Mouse (Mus musculus): Measurements from ENCODE around the gene Nhlrc4. TPM values are rescaled to one million over a fixed set of nuclear protein-coding genes. Genes with fewer than 3 reads are reported as not detected.

The Nhlrc4 gene
- polyA plus RNA-seq, 1 experiment: 4.7 TPM

GRCm38 (mm10) chr17:25984066-25984465 is 39.3 kb upstream of the Nhlrc4 start:
- Histone ChIP-seq H3K27me3 (ENCODE audit: control insufficient read depth, insufficient read depth, low read length) (no peaks in the 10 kb centered on the region), H3K4me3 (ENCODE audit: extremely low read depth, insufficient read depth, insufficient read length) (no peak overlapping the region), H3K36me3 (ENCODE audit: control insufficient read depth, insufficient read depth, low read length) (no peaks in the 10 kb centered on the region), H3K27ac (ENCODE audit: insufficient read depth, low read length) (no peak overlapping the region), H3K4me1 (ENCODE audit: control insufficient read depth, insufficient read depth, insufficient read length) (peaks cover 5% of the 10 kb centered on the region; the same call in 1 of the 2 replicates)
- 97% methylated on average over 1 of the region's 1 CpGs for WGBS
- TF ChIP-seq POLR2A (IDR thresholded peaks at IDR 0.05; ENCODE audit: low read depth, low read length) (no peak), CTCF (IDR thresholded peaks at IDR 0.05; ENCODE audit: extremely low read depth, insufficient read depth, insufficient read length, insufficient replicate concordance) (no peak)
- no peak for DNase-seq (ENCODE audit: low read depth in 1 of 2, low spot score in 2 of 2)

DNA sequence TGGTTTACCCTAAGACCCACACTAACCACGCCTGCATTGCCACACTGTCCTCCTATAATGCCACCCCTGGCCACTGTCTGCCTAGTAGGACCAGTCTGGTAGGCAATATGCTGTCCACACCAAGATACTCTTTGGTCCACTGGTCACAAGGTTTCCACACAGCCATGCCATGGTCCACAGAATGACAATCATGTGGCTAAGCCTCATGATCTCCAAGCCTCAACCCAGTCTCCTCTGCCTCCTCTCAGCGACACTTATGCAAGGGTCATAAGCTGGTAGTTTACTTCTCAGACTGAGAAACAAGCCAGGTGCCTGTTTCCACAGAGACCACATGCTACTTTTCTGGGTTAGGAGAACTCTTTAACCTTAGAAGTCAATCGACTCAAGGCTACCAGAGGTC is 38.2 kb upstream of the Nhlrc4 start:
- Histone ChIP-seq H3K36me3 (ENCODE audit: control insufficient read depth, insufficient read depth, low read length) (no peaks in the 10 kb centered on the region), H3K27me3 (ENCODE audit: control insufficient read depth, insufficient read depth, low read length) (no peaks in the 10 kb centered on the region), H3K4me1 (ENCODE audit: control insufficient read depth, insufficient read depth, insufficient read length) (peaks cover 5% of the 10 kb centered on the region; the same call in 1 of the 2 replicates), H3K4me3 (ENCODE audit: extremely low read depth, insufficient read depth, insufficient read length) (no peak overlapping the region), H3K27ac (ENCODE audit: insufficient read depth, low read length) (no peak overlapping the region)
- no peak for DNase-seq (ENCODE audit: low read depth in 1 of 2, low spot score in 2 of 2)
- WGBS: 89% methylated on average over 3 of the region's 3 CpGs
- TF ChIP-seq CTCF (IDR thresholded peaks at IDR 0.05; ENCODE audit: extremely low read depth, insufficient read depth, insufficient read length, insufficient replicate concordance) (no peak), POLR2A (IDR thresholded peaks at IDR 0.05; ENCODE audit: low read depth, low read length) (no peak)

GRCm38 (mm10) chr17:25980854-25981253 is 36.1 kb upstream of the Nhlrc4 start:
- 83% methylated on average over 5 of the region's 5 CpGs for WGBS
- TF ChIP-seq CTCF (IDR thresholded peaks at IDR 0.05; ENCODE audit: extremely low read depth, insufficient read depth, insufficient read length, insufficient replicate concordance) (no peak), POLR2A (IDR thresholded peaks at IDR 0.05; ENCODE audit: low read depth, low read length) (no peak)
- H3K27me3 ChIP-seq (ENCODE audit: control insufficient read depth, insufficient read depth, low read length): no peaks in the 10 kb centered on the region
- no peaks in the 10 kb centered on the region for H3K36me3 ChIP-seq (ENCODE audit: control insufficient read depth, insufficient read depth, low read length)
- peaks cover 5% of the 10 kb centered on the region; the same call in 1 of the 2 replicates for H3K4me1 ChIP-seq (ENCODE audit: control insufficient read depth, insufficient read depth, insufficient read length)
- no peak overlapping the region for H3K27ac ChIP-seq (ENCODE audit: insufficient read depth, low read length)
- H3K4me3 ChIP-seq (ENCODE audit: extremely low read depth, insufficient read depth, insufficient read length): no peak overlapping the region
- DNase-seq (ENCODE audit: low read depth in 1 of 2, low spot score in 2 of 2): no peak

DNA sequence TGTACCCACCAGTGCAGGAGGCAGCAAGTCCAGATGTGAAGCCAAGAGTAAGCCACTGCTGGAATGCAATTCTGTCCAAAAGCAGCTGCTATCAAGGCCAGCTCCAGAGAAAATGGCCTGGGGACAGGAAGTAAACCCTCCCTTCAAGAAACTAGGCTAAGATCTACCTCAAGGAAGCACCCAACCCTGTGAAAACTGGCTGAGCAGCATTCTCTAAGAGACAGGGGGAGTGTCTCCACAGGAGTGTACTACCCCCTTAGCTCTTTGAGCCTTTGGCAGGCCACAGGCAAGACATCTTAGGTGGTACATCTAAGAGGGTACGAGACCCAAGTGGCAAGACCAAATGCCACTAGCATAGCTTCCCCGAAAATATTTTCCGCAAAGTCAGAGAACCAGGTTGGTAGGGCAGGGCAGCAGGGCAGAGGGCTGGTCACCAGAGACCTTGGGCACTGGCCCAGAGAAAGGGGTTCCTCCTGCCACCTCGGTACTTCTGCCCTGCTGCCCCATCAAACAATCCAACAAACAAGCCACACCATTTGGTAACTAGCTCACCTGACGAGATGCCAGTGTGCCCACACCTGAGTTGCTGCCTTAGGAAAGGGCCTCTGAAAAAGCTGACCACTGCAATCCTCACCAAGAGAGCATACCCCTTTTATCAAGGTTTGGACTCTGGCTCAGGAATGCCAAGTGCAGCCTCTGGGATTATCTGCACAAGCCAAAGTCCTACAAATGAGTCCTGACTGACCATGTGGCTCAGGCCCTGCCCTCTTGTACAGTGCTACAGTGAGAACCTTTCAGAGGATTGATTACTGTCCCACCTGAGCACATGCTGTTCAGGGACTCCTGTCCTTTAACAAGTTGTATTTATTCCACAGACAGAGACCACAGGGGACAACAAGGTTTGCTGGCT is 35.3 kb upstream of the Nhlrc4 start:
- Histone ChIP-seq H3K36me3 (ENCODE audit: control insufficient read depth, insufficient read depth, low read length) (no peaks in the 10 kb centered on the region), H3K27me3 (ENCODE audit: control insufficient read depth, insufficient read depth, low read length) (no peaks in the 10 kb centered on the region), H3K27ac (ENCODE audit: insufficient read depth, low read length) (no peak overlapping the region), H3K4me1 (ENCODE audit: control insufficient read depth, insufficient read depth, insufficient read length) (peaks cover 5% of the 10 kb centered on the region; the same call in 1 of the 2 replicates), H3K4me3 (ENCODE audit: extremely low read depth, insufficient read depth, insufficient read length) (no peak overlapping the region)
- 76% methylated on average over 5 of the region's 5 CpGs for WGBS
- no peak for DNase-seq (ENCODE audit: low read depth in 1 of 2, low spot score in 2 of 2)
- TF ChIP-seq POLR2A (IDR thresholded peaks at IDR 0.05; ENCODE audit: low read depth, low read length): no peak
- TF ChIP-seq CTCF (IDR thresholded peaks at IDR 0.05; ENCODE audit: extremely low read depth, insufficient read depth, insufficient read length, insufficient replicate concordance): no peak

DNA sequence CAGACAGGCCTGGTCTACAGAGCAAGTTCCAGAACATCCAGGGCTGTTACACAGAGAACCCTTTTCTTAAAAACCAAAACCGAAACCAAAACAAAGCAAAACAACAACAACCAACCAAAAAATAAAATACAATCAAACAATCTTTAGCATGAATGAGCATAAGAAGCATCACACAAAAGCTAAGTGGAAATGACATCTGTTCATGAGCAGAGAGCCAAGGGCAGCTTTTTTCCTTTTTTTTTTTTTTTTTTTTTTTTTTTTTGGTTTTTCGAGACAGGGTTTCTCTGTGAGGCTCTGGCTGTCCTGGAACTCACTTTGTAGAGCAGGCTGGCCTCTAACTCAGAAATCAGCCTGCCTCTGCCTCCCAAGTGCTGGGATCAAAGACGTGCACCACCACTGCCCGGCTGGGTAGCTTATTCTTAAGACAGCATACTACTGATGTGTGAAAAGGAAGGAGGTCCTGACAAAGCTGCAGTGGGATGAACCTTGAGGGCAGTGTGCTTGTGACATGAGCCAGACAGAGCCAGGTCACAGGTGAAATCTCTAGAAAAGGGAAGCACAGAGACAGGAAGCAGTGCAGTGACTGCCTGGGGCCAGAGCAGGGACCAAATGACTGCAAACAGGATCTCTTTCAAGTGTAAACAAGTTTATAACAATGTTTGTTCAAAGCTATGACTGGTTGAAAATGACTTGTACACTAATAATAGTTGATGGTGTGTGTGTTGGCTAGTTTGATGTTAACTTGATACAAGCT is 26.4 kb upstream of the Nhlrc4 start:
- 63% methylated on average over 4 of the region's 4 CpGs for WGBS
- Histone ChIP-seq H3K27me3 (ENCODE audit: control insufficient read depth, insufficient read depth, low read length) (no peaks in the 10 kb centered on the region), H3K27ac (ENCODE audit: insufficient read depth, low read length) (peak overlapping the region; percentile 40), H3K4me3 (ENCODE audit: extremely low read depth, insufficient read depth, insufficient read length) (no peak overlapping the region), H3K4me1 (ENCODE audit: control insufficient read depth, insufficient read depth, insufficient read length) (peaks cover 9% of the 10 kb centered on the region; the same call in 1 of the 2 replicates), H3K36me3 (ENCODE audit: control insufficient read depth, insufficient read depth, low read length) (no peaks in the 10 kb centered on the region)
- DNase-seq (ENCODE audit: low read depth in 1 of 2, low spot score in 2 of 2): peak in 1 of 2 experiments; percentile 22
- TF ChIP-seq POLR2A (IDR thresholded peaks at IDR 0.05; ENCODE audit: low read depth, low read length) (no peak), CTCF (IDR thresholded peaks at IDR 0.05; ENCODE audit: extremely low read depth, insufficient read depth, insufficient read length, insufficient replicate concordance) (no peak)

DNA sequence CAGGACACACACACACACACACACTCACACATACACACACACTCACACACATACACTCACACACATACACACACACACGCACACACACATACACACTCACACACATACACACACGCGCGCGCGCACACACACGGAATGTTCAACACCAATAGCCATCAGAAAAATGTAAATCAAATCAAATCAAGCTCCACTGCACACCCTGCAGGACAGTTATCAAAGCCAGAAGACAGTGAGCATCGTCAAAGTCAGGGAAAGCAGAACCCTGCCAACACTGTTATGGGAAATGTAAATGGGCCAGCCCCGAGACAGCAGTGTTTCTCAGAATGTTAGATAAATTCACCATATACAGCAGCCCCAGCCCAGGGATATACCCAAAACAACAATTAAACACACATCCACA is 25.7 kb upstream of the Nhlrc4 start:
- Histone ChIP-seq H3K27me3 (ENCODE audit: control insufficient read depth, insufficient read depth, low read length) (no peaks in the 10 kb centered on the region), H3K27ac (ENCODE audit: insufficient read depth, low read length) (no peak overlapping the region), H3K4me1 (ENCODE audit: control insufficient read depth, insufficient read depth, insufficient read length) (peaks cover 9% of the 10 kb centered on the region; the same call in 1 of the 2 replicates), H3K36me3 (ENCODE audit: control insufficient read depth, insufficient read depth, low read length) (no peaks in the 10 kb centered on the region), H3K4me3 (ENCODE audit: extremely low read depth, insufficient read depth, insufficient read length) (no peak overlapping the region)
- 86% methylated on average over 9 of the region's 9 CpGs for WGBS
- TF ChIP-seq CTCF (IDR thresholded peaks at IDR 0.05; ENCODE audit: extremely low read depth, insufficient read depth, insufficient read length, insufficient replicate concordance) (no peak), POLR2A (IDR thresholded peaks at IDR 0.05; ENCODE audit: low read depth, low read length) (no peak)
- no peak for DNase-seq (ENCODE audit: low read depth in 1 of 2, low spot score in 2 of 2)
